Mouse (Mus musculus): ENCODE measurements around the gene 1700016K19Rik.

DNA sequence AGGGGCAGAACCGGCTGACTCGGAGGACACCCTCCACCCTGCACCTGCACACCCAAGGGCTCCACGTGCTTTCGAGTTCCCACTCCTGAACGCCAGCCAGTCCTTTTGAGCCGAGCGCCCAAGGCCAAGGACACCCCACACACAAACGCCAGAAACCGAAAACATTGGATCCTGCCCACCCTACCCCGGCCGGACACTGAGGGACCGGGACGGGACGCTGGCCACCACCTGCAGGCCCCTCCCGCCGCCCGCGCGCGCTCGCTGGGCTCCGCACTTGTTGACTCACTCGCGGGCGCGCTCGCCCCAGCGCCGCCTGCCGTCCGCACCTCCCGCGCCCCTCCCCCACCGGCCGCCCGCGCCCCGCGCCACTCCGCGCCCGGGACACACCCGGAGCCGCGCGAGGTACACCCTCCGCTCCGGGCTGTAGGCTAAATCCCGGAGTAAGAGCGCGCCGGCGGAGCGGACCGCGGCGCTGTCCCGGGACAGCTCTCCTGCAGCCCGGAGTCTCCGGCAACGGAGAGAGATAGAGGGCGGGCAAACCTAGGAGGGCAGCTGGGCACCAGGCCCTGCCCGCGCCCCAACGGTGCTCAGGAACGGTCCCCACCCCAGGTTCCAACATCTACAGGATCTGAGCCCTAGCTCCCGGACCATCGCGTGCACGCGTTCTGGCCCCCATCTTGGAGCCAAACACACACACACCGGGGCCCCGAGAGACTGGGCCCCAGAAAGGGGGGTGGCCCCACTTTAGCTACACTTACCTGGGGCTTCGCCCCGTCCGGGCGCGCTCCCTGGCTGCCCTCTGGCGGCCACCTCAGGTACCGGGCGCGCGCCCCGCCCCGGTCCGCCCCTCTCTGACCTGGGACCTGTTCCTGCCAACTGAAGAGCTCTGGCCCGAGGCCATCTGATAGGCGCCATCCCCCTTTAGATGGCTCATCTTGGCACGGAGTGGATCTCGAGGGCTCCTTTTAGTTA, 33.0 kb upstream of the 1700016K19Rik start:
- no peak for TF ChIP-seq TAL1 (conservative IDR thresholded peaks at IDR 0.05; ENCODE audit: low read depth, low read length)
- no peak for TF ChIP-seq CTCF (IDR thresholded peaks at IDR 0.05; ENCODE audit: low read depth, low read length)
